Mouse (Mus musculus) liver (tissue): ENCODE results near the gene Xylt1.

ENCODE experiments used
- DNase-seq: peaks from one replicate; pipeline ENCODE4 v3.0.0-alpha.2; 2020; ENCODE audit warnings: mixed read lengths

Xylt1 gene

DNA sequence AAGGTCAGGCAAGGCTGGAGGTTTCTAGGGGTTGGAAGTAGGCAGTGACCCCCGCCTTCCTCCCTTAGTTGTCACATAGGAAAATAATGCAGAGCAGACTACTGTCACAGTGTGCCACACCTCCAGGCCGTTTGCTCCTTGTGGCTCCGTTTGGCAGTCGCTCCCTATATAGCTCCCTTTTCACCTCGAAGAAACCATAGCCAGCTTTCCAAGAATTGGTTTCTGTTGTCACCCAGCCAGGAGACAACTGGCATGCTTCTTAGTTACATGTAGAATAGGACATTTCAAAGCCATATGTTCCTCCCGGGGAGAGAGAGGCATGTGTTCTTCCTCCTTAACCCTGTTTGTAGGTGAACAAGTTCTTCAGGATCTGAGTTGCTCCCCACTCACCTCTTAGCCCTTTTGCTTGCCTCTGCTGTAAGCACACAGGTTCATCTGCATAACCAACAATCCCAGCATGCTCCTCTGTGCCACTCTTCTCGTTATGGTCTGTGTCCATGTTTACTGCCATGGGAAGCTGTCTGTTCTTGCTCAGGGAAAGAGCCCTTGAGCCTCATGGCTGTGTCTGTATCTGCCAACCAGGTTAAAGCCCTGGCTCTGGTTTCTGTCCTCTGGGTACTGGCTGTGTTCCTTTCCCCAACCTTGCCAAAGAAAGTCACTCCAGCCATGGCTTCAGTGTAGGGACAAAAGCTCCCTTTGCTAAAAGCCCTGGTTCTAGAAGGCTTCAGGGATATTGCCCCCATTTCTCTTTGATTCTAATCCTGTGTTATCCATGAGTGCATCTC lies 143.8 kb downstream of the Xylt1 start:
- no peak for DNase-seq

DNA sequence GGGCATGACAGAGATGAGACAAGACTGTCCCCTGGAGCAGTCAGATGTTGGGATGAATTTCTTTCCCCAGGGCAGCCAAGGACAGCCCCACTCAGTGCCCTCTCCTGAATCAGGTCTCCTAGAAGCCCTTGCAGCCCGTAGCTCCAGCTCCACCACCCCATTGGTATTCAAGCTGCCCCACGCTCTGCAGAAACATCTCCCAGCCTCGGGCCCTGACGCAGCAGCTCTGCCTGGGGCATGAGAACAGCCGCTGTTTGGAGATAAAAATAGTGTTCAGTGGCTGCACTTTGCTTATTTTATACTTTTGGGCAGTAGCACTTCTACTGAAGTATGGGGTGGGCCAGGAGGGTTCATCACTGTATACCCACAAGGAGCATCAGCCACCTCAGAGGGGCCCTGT lies 144.9 kb downstream of the Xylt1 start:
- no peak for DNase-seq

DNA sequence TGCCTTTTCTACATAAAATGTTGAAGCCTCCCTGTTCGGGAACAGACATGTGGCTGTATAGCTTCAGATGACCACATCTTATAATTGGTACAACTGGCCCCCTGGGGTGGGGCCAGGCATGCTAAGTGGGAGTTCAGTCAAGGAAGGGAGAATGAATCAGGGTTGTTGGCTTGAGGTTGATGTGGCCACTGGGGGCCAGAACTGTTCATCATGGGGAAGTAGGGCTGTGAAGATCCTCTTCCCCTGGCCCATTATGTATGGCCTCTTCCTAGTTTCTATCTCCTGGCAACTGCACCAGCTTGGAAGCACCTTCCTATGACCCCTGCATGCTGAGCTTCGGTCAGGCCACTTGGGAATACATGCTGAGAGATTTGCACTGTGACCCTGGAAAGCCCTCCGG lies 145.8 kb downstream of the Xylt1 start:
- DNase-seq: no peak

DNA sequence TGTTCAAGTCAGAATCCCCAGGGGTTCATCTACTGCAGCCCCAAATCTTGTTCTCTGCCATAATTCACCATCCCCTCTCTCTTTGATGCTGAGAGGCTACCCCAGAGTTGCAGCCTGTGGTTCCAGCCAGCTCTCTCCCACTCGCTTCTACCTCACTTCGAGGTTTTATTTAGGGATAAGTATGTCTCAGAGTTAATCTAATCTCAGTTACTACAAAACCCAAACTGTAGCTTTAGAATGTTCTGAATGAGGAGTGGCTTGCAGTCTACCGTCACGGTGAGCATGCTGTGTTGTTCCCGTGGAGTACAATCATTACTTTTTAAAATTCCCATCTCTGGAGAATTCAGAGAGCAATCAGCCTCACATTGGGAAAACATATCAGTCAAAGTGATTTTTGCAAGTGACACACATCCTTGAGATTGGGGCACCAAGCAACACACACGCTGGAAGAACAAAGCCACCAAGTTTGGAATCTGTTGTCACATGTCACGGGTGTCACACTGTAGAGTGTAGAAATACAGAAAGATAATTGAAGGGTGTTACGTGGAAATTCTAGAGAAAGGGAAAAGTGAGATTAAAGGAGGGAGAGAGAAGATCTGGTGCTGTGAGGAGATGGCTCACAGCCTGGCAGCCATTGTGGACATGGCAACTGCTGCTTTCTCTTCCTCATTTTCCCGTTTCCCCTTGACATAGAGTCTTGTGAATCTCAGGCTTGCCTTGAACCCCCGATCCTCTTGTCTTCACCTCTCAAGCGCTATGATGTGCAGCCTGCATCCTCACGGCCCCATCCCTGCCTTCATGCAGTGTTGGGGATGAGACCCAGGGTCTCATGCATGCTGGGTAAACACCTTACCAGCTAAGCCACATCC lies 149.2 kb downstream of the Xylt1 start:
- DNase-seq: no peak

DNA sequence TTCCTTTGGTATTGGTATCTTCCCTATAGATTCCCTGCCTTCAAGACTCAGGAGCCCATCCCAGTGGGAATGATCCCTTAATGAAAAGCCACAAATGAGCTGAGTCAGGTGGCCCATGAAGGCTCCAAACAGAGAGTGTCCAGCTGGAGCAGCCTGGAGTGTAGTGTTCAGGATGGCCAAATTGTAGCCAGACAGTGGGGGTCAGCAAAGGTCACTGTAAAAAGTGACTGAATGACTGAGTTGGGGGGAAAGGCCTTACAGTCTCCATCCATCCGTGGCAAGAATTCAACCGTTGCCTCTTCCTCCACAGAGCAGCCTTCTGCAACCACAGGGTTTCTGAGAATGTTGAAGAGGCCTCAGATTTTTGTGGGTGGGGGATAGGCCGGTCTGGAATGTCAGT lies 151.9 kb downstream of the Xylt1 start:
- DNase-seq: no peak

DNA sequence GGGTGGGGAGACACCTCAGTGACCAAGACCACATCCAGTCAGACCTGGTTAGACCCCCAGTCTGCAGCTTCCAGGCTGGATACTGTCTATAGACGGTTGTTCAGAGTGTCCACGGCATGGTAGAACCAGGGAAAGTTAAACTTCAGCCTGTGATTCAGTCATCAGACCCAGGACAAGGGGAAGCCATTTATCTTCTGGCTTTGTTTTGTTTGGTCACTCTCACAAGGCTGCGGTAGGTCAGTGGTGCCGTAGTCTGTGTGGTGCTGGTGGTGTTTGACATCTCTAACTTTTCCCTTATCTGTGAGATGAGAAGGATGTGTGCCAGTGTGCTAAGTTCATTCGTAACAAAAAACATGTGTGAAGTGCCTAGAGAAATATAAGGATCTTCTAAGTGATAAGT lies 152.4 kb downstream of the Xylt1 start:
- DNase-seq: no peak

DNA sequence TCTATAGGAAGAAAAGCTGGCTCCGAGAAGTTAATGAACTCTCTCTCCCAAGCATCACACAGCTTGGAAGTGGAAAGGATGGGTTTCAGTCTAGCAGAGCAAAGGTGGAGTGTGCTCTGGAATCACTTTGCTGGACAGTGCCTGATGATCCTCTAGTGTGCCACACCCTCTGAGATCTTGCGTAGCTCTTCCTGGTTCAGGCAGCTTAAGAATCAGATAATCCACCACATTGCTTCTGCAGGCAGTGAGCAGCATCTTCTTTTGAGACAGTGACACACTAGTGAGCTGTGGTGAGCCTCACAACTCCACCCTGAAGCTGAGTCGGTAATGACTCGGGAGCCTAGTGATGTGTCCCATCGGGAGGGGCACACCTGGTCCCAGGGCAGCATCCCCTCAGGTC lies 159.2 kb downstream of the Xylt1 start:
- DNase-seq: no peak

DNA sequence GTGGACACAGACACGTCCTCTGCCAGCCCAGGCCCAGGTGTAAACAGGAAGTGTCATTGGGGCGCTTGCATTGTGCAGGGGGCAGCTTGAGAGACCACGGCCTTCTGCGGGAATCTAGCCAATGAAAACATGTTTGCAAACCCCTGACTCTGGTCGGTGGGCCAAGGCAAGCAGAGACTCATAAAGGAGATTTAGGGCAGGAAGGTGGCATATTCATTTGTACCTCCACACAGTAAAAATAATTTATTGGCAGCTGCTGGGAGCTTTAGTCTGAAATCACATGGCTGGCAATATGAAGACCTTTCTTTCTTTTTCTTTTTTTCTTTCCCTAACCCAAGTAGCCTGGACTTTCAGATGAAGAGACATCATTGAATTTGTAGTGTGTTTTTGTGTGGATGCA lies 159.6 kb downstream of the Xylt1 start:
- DNase-seq: no peak

DNA sequence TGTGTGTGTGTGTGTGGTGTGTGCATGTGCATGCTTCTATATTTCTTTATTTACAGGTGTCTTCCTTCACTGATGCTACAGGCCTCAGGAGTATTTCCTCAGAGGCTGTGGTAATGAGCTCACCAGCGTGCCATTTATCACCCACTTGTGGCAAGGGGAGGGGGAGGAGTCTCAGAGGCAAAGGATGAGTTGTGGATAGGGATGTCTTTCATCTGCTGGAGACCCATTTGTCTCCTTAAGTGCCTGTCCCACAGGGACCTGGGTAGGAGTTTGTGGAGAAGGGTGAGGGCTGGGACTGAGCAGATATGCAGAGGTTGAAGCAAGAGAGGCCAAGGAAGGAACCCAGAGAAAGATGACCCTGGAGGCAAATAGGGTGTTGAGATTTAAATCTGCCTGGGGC lies 160.3 kb downstream of the Xylt1 start:
- DNase-seq: no peak

DNA sequence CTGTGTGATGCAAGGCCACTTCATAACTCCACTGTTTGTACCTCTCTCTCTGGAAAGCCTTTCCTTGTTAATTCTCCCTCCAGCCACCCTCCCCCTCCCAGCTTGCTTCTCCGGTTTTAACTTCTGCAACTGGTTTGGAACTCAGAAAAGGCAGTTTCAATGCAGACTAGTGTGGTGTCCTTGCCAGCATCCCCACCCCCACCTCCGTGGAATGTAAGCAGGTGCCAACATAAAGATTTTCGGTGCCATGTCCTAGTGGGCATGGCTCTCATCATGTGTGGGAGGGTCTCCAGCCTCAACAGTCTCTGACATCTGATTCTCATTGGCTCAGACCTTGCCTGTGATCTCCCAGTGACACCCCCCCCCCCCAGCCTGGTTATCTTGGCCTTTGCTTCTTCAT lies 160.9 kb downstream of the Xylt1 start:
- DNase-seq: no peak

DNA sequence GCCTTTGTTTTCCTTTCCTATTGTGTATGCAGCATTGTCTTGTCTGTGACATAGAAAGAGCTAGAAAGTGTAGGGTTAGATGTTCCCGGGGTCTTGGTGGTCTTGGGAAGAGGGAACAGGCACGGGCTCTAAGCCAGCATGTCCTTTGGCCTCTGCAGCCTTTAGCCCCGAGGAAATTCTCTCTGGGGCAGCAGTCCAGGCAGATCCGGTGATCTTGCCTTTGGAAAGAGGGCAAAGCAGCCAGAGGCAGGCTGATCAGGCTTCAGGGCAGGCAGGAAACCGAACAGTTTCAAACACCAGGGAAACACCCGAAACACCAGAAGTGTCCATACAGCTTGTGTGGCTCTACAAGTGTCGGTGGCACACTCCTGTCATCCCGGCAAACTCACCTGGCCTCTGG lies 162.3 kb downstream of the Xylt1 start:
- no peak for DNase-seq

DNA sequence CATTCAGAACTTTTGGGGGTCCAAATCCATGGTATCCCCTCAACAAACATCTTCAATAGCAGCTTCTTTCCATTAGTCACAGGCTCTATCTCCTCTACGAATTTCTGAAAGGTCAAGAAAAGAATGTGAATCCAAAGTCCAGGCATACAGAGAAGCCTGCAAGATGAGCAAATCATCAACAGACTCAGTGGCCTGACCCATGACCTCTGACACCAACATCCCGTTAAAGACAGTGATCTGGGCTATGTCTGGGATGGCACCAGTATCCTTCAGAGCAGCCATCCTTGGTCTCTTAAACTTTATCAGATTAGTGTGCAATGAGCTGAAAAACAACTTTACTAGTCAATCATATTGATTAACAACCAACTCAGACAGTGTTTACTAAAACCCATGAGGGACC lies 163.3 kb downstream of the Xylt1 start:
- DNase-seq: no peak

DNA sequence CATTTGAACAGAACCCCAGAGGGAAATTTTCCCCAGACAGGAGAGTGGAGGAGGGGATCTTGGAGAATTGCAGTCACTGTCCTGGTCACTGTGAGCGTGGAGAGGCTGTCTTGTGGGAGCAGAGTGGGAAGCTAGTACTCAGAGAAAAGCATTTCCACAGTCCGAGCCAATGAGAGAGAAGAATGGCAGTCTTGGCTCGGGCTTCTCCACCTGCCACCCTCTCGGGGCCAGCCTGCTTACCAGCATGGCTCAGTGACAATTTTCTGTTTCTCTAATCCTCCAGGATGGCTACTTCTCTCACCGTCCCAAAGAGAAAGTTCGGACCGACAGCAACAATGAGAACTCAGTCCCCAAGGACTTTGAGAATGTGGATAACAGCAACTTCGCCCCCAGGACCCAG lies 167.5 kb downstream of the Xylt1 start:
- no peak for DNase-seq

DNA sequence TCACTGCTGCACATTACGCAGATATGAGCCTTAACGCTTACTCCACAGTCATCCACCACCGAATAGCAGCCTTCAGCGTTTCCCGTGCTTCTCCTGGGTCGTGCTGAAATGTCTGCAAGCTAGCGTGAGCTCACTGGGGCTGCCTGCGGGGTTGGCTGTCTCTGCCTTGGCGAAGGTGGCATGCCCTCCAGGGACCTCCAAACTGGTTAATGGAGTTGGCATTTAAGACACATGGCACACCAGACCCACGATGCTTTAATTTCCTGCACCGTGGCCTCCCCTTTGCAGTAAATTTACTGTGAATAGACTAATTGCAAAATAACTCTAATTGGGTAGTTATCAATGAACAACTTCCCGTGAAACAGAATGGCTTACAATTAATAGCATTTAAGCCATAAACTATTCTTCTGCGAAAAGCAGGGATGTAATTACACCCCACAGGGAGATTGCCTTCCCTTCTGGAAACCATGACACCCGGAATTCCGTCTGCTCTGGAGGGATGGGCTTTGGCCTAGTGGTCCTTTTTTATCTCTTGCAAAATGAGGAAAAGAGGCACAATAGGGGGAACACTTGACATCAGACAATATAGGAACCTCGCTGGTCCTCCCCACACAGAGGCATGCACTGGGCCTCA lies 170.3 kb downstream of the Xylt1 start:
- DNase-seq: no peak

DNA sequence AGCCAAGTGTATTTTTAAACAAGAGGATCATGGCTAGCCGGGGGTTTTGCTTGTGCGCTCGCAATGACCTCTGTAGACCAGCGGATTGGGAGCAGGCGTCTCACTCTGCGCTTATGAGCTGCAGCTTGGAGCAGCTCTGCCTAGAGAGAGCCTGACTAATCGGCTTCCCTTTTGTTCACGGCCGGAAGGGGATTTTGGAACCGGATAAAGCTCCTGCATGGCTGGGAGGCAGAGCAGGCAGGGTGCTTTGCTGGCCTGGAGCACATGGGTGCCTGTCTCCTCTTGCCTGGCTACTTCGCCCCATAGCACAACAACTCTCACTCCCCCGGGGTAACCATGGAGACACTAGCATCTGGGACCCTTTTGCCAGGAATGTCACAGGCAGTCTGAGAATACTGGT lies 172.4 kb downstream of the Xylt1 start:
- DNase-seq: no peak

DNA sequence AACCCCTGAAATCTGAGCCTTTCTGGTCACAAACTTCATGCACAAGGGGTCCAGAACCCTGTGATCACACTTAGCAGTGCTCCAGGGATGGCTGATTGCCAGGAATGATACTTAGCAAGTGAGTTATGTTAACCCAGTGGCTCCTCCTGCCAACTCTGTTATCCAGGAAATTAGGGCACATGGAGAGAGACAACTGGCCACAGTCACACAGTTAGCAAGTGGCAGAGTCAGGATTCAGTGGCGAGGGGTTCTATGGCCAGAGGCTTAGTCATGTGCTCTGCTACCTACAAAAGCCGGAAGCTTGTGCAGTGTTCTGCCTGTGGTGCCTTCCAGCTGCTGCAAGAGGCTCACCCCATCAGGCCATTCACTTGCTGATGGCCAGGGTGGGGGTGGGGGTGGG lies 175.0 kb downstream of the Xylt1 start:
- no peak for DNase-seq

DNA sequence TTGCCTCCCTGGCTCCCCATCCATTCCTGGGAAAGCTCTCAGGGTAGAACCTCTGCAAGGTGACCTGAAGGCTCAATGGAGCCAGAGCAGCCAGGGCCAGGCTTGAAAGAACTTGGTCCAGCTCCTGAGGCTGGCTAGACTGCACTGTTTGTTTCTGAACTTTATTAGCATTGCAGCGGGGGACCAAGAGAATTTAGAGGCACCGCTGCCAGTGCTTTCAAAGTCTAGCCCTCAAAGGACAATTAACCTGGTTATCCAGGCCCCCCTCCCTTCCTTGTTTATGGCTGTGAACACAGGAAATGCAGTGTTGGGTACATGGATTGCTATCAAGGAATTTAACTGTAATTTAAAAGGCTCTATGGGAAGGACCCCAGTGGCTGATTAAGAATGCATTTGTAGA lies 177.4 kb downstream of the Xylt1 start:
- DNase-seq: no peak

DNA sequence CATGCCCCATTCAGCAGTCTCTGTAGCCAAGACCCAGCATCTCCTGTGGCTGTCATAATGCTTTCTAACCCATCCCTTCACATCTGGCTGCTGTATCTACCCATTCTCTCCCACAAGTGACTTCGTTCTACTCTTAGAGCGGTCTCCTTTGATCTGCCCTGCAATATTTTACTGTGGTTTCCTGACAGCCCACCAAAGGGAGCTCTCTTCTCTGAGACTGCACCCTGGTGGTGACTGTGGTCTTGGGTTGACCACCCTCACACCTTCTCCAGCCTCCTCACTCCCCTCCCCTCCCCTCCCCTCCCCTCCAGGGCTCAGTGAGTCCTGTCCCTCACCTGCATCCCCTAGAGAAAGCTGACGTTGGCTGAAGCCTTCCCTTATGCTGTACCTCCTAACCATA lies 178.3 kb downstream of the Xylt1 start:
- DNase-seq: no peak

DNA sequence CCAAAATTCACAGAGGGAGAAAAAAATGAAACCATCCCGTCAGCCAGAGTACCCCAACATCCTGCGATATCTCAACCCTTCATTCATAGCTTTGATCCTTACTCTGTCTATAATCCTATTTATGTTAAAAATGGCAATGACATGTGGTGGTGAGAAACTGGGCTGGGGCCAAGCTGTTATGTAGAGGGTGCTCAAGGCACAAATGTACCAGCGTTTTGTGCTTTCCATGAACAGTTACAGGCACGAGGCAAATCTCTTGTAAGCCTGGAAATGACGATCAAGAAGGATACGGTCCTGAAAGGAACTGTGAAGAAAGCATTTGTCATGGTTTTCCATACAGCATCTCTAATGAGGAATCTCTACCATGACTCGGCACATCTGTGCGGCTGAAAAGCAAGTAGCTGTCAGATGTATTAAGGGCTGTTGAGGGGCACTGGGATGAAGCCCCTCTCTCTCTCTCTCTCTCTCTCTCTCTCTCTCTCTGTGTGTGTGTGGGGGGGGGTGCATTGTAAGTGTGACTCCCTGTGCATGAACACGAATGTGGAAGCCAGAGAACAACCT lies 183.2 kb downstream of the Xylt1 start:
- no peak for DNase-seq

DNA sequence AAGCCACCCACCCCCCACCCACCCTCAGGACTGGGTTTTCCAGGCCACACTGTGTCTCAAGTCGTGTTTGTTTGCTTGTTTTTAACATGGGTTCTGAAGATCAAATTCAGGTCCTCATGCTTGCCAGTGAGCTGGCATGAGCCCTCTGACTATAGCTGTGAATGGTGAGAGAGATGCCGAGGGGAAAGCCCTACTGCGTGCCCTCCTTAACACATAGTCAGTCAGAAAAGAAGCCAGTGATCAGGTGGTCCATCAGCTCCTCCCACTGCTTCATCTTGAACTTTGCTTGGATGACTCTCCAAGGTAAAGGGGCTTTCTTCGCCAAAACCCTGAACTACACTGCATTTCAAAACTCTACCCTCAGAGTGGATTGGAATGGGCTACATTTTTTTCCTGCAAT lies 183.8 kb downstream of the Xylt1 start:
- no peak for DNase-seq

DNA sequence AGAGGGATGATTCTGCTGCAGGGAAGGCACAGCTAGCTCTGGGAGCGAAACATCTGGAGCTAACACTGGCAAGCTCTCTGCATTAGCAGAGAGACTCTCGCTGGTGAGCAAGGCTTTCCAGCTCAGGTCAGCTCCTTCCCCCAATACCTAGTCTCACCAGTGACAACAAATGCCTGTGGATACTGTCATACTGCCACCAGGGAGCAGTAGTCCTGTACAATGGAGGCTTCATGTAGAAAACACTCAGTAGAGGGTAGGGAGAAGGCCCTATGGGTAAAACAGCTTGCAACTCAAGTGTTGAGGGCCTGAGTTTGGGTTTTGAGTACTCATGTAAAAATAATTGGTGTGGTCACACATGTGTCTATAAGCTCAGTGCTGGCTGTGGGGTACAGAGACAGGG lies 185.3 kb downstream of the Xylt1 start:
- no peak for DNase-seq

DNA sequence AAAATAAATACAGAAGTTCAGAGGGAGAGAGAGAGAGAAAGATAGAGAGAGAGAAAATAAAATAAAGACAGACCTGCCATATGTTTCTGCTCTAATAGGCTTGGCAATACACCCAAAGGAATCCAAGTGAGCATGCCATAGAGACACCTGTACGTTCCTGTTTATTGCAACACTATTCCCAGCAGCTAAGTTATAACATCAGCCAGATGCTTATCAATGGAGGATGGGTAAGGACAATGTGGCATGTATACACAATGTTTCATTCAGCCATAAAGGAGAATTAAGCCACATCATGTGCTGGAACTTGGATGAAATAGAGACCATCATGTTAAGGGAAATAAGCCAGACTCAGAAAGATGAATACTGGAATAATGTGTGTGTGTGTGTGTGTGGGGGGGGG lies 186.1 kb downstream of the Xylt1 start:
- no peak for DNase-seq

DNA sequence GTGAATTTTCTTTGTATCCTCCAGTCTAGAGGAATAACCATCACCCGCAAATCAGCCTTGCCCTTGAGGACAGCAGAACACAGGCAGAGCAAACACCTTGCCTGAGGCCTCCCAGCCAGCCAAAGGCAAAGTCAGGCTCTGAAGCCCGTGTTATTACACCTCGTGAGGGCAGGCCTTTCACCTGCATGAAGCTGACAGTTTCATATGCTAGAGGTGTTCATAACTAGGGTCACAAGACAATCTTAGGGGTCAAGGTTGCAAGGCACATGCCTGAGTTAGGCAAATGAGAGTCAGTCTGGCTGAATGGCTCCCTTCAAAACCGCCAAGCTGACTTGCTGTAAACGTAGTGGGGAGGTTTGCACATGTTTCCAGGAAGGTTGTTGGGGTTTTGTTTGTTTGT lies 186.5 kb downstream of the Xylt1 start:
- no peak for DNase-seq
